Mouse (Mus musculus) limb, embryonic 15.5 days (tissue): ENCODE measurements around the gene Tesmin. TPM values are rescaled to one million over a fixed set of nuclear protein-coding genes. Genes with fewer than 3 reads are reported as not detected.

Source experiments
- ATAC-seq: fragments of 200-750 bp; cut with Nextera tagmentation; 2 replicates; pipeline ENCODE4 v1.8.0; 2017; ENCODE audit warnings: low read depth, moderate TSS enrichment; ENCODE audit not compliant: insufficient number of reproducible peaks, low FRiP score, low TSS enrichment
- H3K27ac ChIP-seq: fragments of 300-500 bp; sonication (generic); 2 replicates; pipeline ENCODE4 v1.5.1; 2015; ENCODE audit warnings: moderate library complexity, mild to moderate bottlenecking, inconsistent platforms
- H3K27me3 ChIP-seq: fragments of 300-500 bp; sonication (generic); 2 replicates; pipeline ENCODE4 v1.6.1; 2015; ENCODE audit warnings: inconsistent platforms
- H3K36me3 ChIP-seq: fragments of 300-500 bp; sonication (generic); 2 replicates; pipeline ENCODE4 v1.6.1; 2015; ENCODE audit warnings: inconsistent platforms
- H3K4me1 ChIP-seq: fragments of 300-500 bp; sonication (generic); 2 replicates; pipeline ENCODE4 v1.6.1; 2015; ENCODE audit warnings: inconsistent platforms
- H3K4me2 ChIP-seq: fragments of 300-500 bp; sonication (generic); 2 replicates; pipeline ENCODE4 v1.6.1; 2015; ENCODE audit warnings: mild to moderate bottlenecking, inconsistent platforms
- H3K4me3 ChIP-seq: fragments of 300-500 bp; sonication (generic); 2 replicates; pipeline ENCODE4 v1.5.1; 2015; ENCODE audit warnings: mild to moderate bottlenecking, inconsistent platforms
- H3K9ac ChIP-seq: fragments of 300-500 bp; sonication (generic); 2 replicates; pipeline ENCODE4 v1.6.1; 2015; ENCODE audit warnings: inconsistent platforms
- H3K9me3 ChIP-seq: fragments of 300-500 bp; sonication (generic); 2 replicates; pipeline ENCODE4 v1.6.1; 2016; ENCODE audit warnings: inconsistent platforms
- WGBS: fragments of 180-500 bp; shearing (Covaris S2); methylation state at CpG from one replicate; pipeline ENCODE4 v1.1.7; 2015; 5-methylcytosine and 5-hydroxymethylcytosine counted together
- polyA plus RNA-seq: library from polyadenylated mRNA; unstranded; fragments of >200 nt; fragmentation: Nextera tagmentation; extraction: Ambion mirVana; gene quantifications from 2 replicates; pipeline ENCODE4 v1.2.1, GENCODE M21; 2015

Gene Tesmin
- polyA plus RNA-seq, 1 experiment from 2014 or later, result 0.28 TPM

DNA sequence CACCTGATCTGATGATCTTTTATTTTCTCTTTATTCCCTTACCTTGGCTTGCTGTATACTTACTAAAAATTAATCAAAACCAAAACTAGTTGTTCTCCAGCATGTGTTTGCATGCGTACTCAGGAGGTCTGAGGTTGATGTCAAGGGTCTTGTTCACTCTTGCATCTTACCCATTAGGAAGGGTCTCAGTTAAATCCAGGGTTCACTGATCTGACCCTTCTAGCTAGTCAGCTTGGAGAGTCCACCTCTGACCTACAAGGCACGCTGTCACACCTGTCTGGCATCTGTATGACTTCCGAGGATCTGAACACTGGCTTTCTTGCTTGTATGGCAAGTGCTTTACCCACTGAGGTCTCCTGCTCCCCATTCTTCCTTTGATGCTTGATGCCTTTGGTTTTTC lies 62.1 kb downstream of the Tesmin start:
- Histone ChIP-seq H3K4me2 (no peak overlapping the region), H3K27me3 (no peaks in the 10 kb centered on the region), H3K4me1 (peaks cover 7% of the 10 kb centered on the region; the same call in 1 of the 2 replicates), H3K9ac (no peak overlapping the region), H3K9me3 (no peaks in the 10 kb centered on the region), H3K4me3 (no peak overlapping the region), H3K27ac (no peak overlapping the region), H3K36me3 (peaks cover 25% of the 10 kb centered on the region)
- no peak for ATAC-seq
- 84% methylated on average over 3 of the region's 3 CpGs for WGBS

DNA sequence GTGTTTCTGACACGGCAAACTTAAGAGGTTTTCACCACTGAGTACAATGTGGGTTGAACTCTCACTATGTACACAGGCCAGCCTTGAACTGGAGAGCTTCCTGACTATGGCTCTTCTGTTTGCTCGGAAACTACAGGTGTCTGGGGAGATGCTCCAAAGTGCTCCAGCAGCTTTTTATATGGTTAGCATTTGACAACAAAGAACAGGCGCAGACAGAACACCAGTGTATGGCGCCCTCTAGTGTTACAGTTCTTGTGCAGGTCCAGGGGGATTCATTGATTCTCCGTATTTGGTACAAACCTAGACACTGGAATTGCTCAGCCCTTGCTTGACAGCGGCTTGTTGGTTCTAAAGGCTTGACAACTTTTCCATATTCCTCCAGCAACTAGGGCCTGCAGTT lies 62.5 kb downstream of the Tesmin start:
- Histone ChIP-seq H3K4me1 (peaks cover 7% of the 10 kb centered on the region; the same call in 1 of the 2 replicates), H3K27ac (no peak overlapping the region), H3K36me3 (peaks cover 30% of the 10 kb centered on the region), H3K27me3 (no peaks in the 10 kb centered on the region), H3K4me2 (no peak overlapping the region), H3K9me3 (no peaks in the 10 kb centered on the region), H3K9ac (no peak overlapping the region), H3K4me3 (no peak overlapping the region)
- no peak for ATAC-seq
- WGBS, result 22% methylated on average over 6 of the region's 6 CpGs

DNA sequence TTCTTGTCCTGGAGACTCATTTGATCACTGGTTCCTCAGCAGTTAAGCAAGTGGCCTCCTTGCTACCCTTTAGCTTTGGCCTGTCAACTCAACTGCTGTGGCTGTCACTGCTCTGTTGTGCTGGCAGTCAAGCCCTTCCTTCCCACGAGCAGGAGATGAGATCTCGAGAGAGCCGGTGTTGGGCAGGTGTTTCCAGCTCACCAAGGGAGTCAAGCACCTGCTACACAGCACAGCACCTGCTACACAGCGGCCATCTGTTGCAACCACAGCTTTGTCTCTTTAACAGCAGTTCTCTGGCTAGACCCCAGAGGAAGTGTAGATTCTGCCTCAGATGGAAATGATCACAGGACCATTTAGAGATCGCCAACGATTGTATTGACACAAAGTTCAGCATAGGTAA lies 63.0 kb downstream of the Tesmin start:
- H3K9ac ChIP-seq, result no peak overlapping the region
- ATAC-seq, result no peak
- no peak overlapping the region for H3K27ac ChIP-seq
- H3K27me3 ChIP-seq, result no peaks in the 10 kb centered on the region
- H3K4me1 ChIP-seq, result peaks cover 7% of the 10 kb centered on the region; the same call in 1 of the 2 replicates
- H3K4me2 ChIP-seq, result no peak overlapping the region
- no peak overlapping the region for H3K4me3 ChIP-seq
- H3K9me3 ChIP-seq, result no peaks in the 10 kb centered on the region
- peaks cover 33% of the 10 kb centered on the region for H3K36me3 ChIP-seq
- 45% methylated on average over 6 of the region's 6 CpGs for WGBS

Other genes with a start within 250 kb of the Tesmin start
- gene Mrpl21, start 106.0 kb upstream of the Tesmin start, polyA plus RNA-seq, result 108 and 118 TPM in 2 replicates
- 10.4 and 10.5 TPM in 2 replicates for gene Ighmbp2, start 105.8 kb upstream of the Tesmin start, polyA plus RNA-seq
- 18.3 and 19.6 TPM in 2 replicates for gene Cpt1a, start 66.5 kb upstream of the Tesmin start, polyA plus RNA-seq
- gene Gal, start 25.7 kb downstream of the Tesmin start, polyA plus RNA-seq, result 0.78 and 1.3 TPM in 2 replicates
- gene Ppp6r3, start 186.9 kb downstream of the Tesmin start, polyA plus RNA-seq, result 46.8 and 55.6 TPM in 2 replicates